Mouse (Mus musculus) testis, adult 2 months (tissue): Measurements from ENCODE around the gene Stim1. TPM values are rescaled to one million over a fixed set of nuclear protein-coding genes. Genes with fewer than 3 reads are reported as not detected.
"Not testable (repeated sequence)": the region's sequence is repeated elsewhere in the genome, so short reads cannot be mapped to it uniquely, and the experiment has no call there.

Source experiments
- H3K27ac ChIP-seq: fragments of 200-500 bp; 2 replicates; pipeline ENCODE4 v1.5.1; 2012; ENCODE audit warnings: low read depth, low read length; ENCODE audit not compliant: control insufficient read depth, insufficient read depth
- H3K27me3 ChIP-seq: fragments of 200-500 bp; 2 replicates; pipeline ENCODE4 v1.6.1; 2012; ENCODE audit warnings: mild to moderate bottlenecking, low read length, moderate library complexity; ENCODE audit not compliant: control insufficient read depth, insufficient read depth
- H3K36me3 ChIP-seq: fragments of 200-500 bp; 2 replicates; pipeline ENCODE4 v1.6.1; 2012; ENCODE audit warnings: mild to moderate bottlenecking, low read length; ENCODE audit not compliant: control insufficient read depth, insufficient read depth
- H3K4me1 ChIP-seq: fragments of 200-500 bp; 2 replicates; pipeline ENCODE4 v1.6.1; 2012; ENCODE audit warnings: low read length; ENCODE audit not compliant: control insufficient read depth, insufficient read depth
- H3K4me3 ChIP-seq: fragments of 200-500 bp; 2 replicates; pipeline ENCODE4 v1.5.1; 2012; ENCODE audit warnings: low read depth, mild to moderate bottlenecking, low read length, moderate library complexity, mixed read lengths; ENCODE audit not compliant: control insufficient read depth
- CTCF ChIP-seq: fragments of 200-500 bp; IDR thresholded peaks from 2 replicates; pipeline ENCODE4 v1.5.1; 2012; ENCODE audit warnings: low read depth, mild to moderate bottlenecking, inconsistent platforms, low read length, moderate library complexity; ENCODE audit not compliant: control insufficient read depth, insufficient read depth, insufficient replicate concordance
- POLR2A ChIP-seq: fragments of 200-500 bp; IDR thresholded peaks from 2 replicates; pipeline ENCODE4 v1.6.1; 2012; ENCODE audit warnings: low read depth, mild to moderate bottlenecking, inconsistent platforms, low read length, moderate library complexity; ENCODE audit not compliant: control insufficient read depth
- polyA plus RNA-seq: library from polyadenylated mRNA; depleted of rRNA; stranded (reverse); fragments of >200 nt; gene quantifications from 2 replicates; pipeline ENCODE4 v1.2.3, GENCODE M21; 2012

Gene Stim1
- polyA plus RNA-seq, 1 experiment, result 127 TPM

- Histone ChIP-seq H3K27me3 (no peaks in the 10 kb centered on the region), H3K4me1 (no peaks in the 10 kb centered on the region), H3K27ac (no peak overlapping the region; the same call in 1 of the 2 replicates)
Measured at GRCm38 (mm10) chr7:102389082-102389481, 121.5 kb downstream of the Stim1 start.

GRCm38 (mm10) chr7:102393898-102394297, 126.3 kb downstream of the Stim1 start:
- H3K36me3 ChIP-seq, result no peaks in the 10 kb centered on the region
- no peaks in the 10 kb centered on the region for H3K4me1 ChIP-seq
- H3K4me3 ChIP-seq, result no peak overlapping the region
- H3K27ac ChIP-seq, result no peak overlapping the region
- no peaks in the 10 kb centered on the region for H3K27me3 ChIP-seq
- TF ChIP-seq POLR2A (no peak), CTCF (no peak)

More at GRCm38 (mm10) chr7:102389082-102389481, 121.5 kb downstream of the Stim1 start:
- no peak overlapping the region for H3K4me3 ChIP-seq
- no peaks in the 10 kb centered on the region; the same call in 1 of the 2 replicates for H3K36me3 ChIP-seq
- TF ChIP-seq POLR2A, result no peak
- no peak for TF ChIP-seq CTCF

GRCm38 (mm10) chr7:102395894-102396293, 128.3 kb downstream of the Stim1 start:
- no peak overlapping the region for H3K4me3 ChIP-seq
- no peaks in the 10 kb centered on the region for H3K4me1 ChIP-seq
- H3K27ac ChIP-seq, result no peak overlapping the region
- H3K36me3 ChIP-seq, result no peaks in the 10 kb centered on the region
- no peaks in the 10 kb centered on the region for H3K27me3 ChIP-seq
- TF ChIP-seq CTCF (no peak), POLR2A (no peak)

- TF ChIP-seq CTCF (no peak), POLR2A (no peak)
Measured at GRCm38 (mm10) chr7:102396331-102396730, 128.7 kb downstream of the Stim1 start.

GRCm38 (mm10) chr7:102399180-102399731, 131.7 kb downstream of the Stim1 start:
- no peaks in the 10 kb centered on the region for H3K27me3 ChIP-seq
- TF ChIP-seq CTCF (no peak), POLR2A (no peak)
- H3K4me3 ChIP-seq, result no peak overlapping the region
- H3K4me1 ChIP-seq, result no peaks in the 10 kb centered on the region
- H3K27ac ChIP-seq, result no peak overlapping the region
- H3K36me3 ChIP-seq, result no peaks in the 10 kb centered on the region

More at GRCm38 (mm10) chr7:102396331-102396730, 128.7 kb downstream of the Stim1 start:
- no peaks in the 10 kb centered on the region for H3K27me3 ChIP-seq
- no peak overlapping the region for H3K4me3 ChIP-seq
- H3K27ac ChIP-seq, result peak overlapping the region; percentile 49
- no peaks in the 10 kb centered on the region for H3K4me1 ChIP-seq
- no peaks in the 10 kb centered on the region for H3K36me3 ChIP-seq

- Histone ChIP-seq H3K4me3 (no peak overlapping the region), H3K4me1 (no peaks in the 10 kb centered on the region), H3K27me3 (no peaks in the 10 kb centered on the region), H3K36me3 (no peaks in the 10 kb centered on the region), H3K27ac (no peak overlapping the region)
- TF ChIP-seq CTCF (no peak), POLR2A (no peak)
Measured at GRCm38 (mm10) chr7:102404118-102404517, 136.5 kb downstream of the Stim1 start.

GRCm38 (mm10) chr7:102407440-102407839, 139.8 kb downstream of the Stim1 start:
- no peaks in the 10 kb centered on the region for H3K27me3 ChIP-seq
- TF ChIP-seq CTCF, result no peak
- TF ChIP-seq POLR2A, result no peak
- H3K4me1 ChIP-seq, result no peaks in the 10 kb centered on the region
- H3K4me3 ChIP-seq, result no peak overlapping the region
- H3K27ac ChIP-seq, result no peak overlapping the region
- no peaks in the 10 kb centered on the region; the same call in 1 of the 2 replicates for H3K36me3 ChIP-seq

- not testable (repeated sequence) for H3K27ac ChIP-seq, H3K36me3 ChIP-seq, H3K4me1 ChIP-seq, H3K4me3 ChIP-seq, H3K27me3 ChIP-seq
Measured at GRCm38 (mm10) chr7:102415272-102415671, 147.7 kb downstream of the Stim1 start.
